Mouse (Mus musculus): ENCODE results near the gene Cers3. TPM values are rescaled to one million over a fixed set of nuclear protein-coding genes. Genes with fewer than 3 reads are reported as not detected.

Cers3 gene
- total and polyA plus RNA-seq, 3 experiments: 0.13 to 0.23 (median 0.19) TPM

GRCm38 (mm10) chr7:66769902-66770301 is 26.6 kb downstream of the Cers3 start:
- no peak overlapping the region for H3K9ac ChIP-seq (ENCODE audit: insufficient read depth, low read depth)
- H3K4me2 ChIP-seq (ENCODE audit: insufficient read depth, low read depth, poor library complexity, severe bottlenecking): no peak overlapping the region
- H3K9me3 ChIP-seq (replicated peaks; ENCODE audit: low read length): no peaks in the 10 kb centered on the region
- DNase-seq (ENCODE audit: extremely low read depth): no peak
- no peaks in the 10 kb centered on the region for H3K79me2 ChIP-seq (replicated peaks; ENCODE audit: control insufficient read depth, extremely low read depth, insufficient read depth, poor library complexity, severe bottlenecking)
- no peaks in the 10 kb centered on the region; a peak in 1 of 4 replicates for H3K4me1 ChIP-seq (ENCODE audit: control insufficient read depth in 1 of 2, insufficient read depth in 2 of 2)
- in situ Hi-C loops (cut with MboI; ENCODE audit: low pct_ligation_motif_present, low pct_unique_long_range_greater_than_20kb, low sequenced_read_pairs): no loop called here
- dilution Hi-C loops (cut with MboI; ENCODE audit: extremely low pct_ligation_motif_present, extremely low pct_unique_long_range_greater_than_20kb, low sequenced_read_pairs): no loop called here
- H3K36me3 ChIP-seq (replicated peaks in 1 of 2; ENCODE audit: control insufficient read depth in 1 of 2, insufficient read depth in 1 of 2, low read length in 1 of 2): no peaks in the 10 kb centered on the region
- no peak overlapping the region for H3K4me3 ChIP-seq (replicated peaks in 1 of 3; ENCODE audit: low read depth in 2 of 3, low read length in 2 of 3, poor library complexity in 1 of 3)
- no peaks in the 10 kb centered on the region for H3K27me3 ChIP-seq (replicated peaks)
- TF ChIP-seq RCOR1 (conservative IDR thresholded peaks at IDR 0.05; ENCODE audit: low read depth, low read length) (no peak), ZKSCAN1 (IDR thresholded peaks at IDR 0.05; ENCODE audit: borderline replicate concordance, low read depth, low read length) (no peak), UBTF (IDR thresholded peaks at IDR 0.05; ENCODE audit: low read depth, low read length) (no peak), MXI1 (IDR thresholded peaks at IDR 0.05; ENCODE audit: low read depth, low read length) (no peak), ZMIZ1 (IDR thresholded peaks at IDR 0.05; ENCODE audit: low read depth, low read length) (no peak), CTCF (conservative IDR thresholded peaks at IDR 0.05 in 1 of 2, IDR thresholded peaks at IDR 0.05 in 1 of 2; ENCODE audit: low read depth in 2 of 2, low read length in 2 of 2) (no peak)
- H3K27ac ChIP-seq (ENCODE audit: insufficient read depth, low read depth): no peak overlapping the region

DNA sequence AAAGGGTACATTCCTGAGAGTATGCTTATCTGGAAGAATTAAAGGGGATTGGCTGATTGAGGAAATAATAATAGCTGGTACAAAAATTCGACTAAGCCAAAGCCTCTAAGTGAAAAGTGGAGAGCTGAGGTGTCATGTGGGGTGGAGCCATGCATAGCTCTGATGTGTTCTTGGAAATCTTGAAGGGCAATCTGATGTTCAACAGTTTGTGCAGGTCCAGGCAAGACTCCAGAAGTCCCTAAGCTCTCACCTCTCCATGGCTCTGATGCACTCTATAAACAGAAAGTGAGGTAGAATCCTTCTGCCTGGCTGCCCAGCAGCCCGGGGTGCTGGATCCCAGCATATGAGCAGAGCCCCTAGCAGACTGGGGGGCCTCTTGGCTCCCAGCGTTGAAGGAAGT is 27.4 kb downstream of the Cers3 start:
- Histone ChIP-seq H3K27me3 (replicated peaks) (no peaks in the 10 kb centered on the region), H3K27ac (ENCODE audit: insufficient read depth, low read depth) (no peak overlapping the region), H3K4me3 (replicated peaks in 1 of 3; ENCODE audit: low read depth in 2 of 3, low read length in 2 of 3, poor library complexity in 1 of 3) (no peak overlapping the region), H3K36me3 (replicated peaks in 1 of 2; ENCODE audit: control insufficient read depth in 1 of 2, insufficient read depth in 1 of 2, low read length in 1 of 2) (no peaks in the 10 kb centered on the region), H3K4me1 (ENCODE audit: control insufficient read depth in 1 of 2, insufficient read depth in 2 of 2) (no peaks in the 10 kb centered on the region; a peak in 1 of 4 replicates), H3K4me2 (ENCODE audit: insufficient read depth, low read depth, poor library complexity, severe bottlenecking) (no peak overlapping the region), H3K79me2 (replicated peaks; ENCODE audit: control insufficient read depth, extremely low read depth, insufficient read depth, poor library complexity, severe bottlenecking) (no peaks in the 10 kb centered on the region), H3K9ac (ENCODE audit: insufficient read depth, low read depth) (no peak overlapping the region), H3K9me3 (replicated peaks; ENCODE audit: low read length) (no peaks in the 10 kb centered on the region)
- in situ Hi-C loops (cut with MboI; ENCODE audit: low pct_ligation_motif_present, low pct_unique_long_range_greater_than_20kb, low sequenced_read_pairs): no loop called here
- no peak for DNase-seq (ENCODE audit: extremely low read depth)
- TF ChIP-seq RCOR1 (conservative IDR thresholded peaks at IDR 0.05; ENCODE audit: low read depth, low read length): no peak
- no peak for TF ChIP-seq USF2 (conservative IDR thresholded peaks at IDR 0.05; ENCODE audit: low read depth, low read length)
- no peak for TF ChIP-seq GABPA (IDR thresholded peaks at IDR 0.05; ENCODE audit: insufficient replicate concordance, low read depth, low read length)
- no peak for TF ChIP-seq ELF1 (IDR thresholded peaks at IDR 0.05; ENCODE audit: low read depth, low read length)
- no peak for TF ChIP-seq NRF1 (IDR thresholded peaks at IDR 0.05; ENCODE audit: low read depth, low read length)
- no peak for TF ChIP-seq E2F4 (IDR thresholded peaks at IDR 0.05; ENCODE audit: insufficient replicate concordance, low read depth, low read length)
- TF ChIP-seq JUND (conservative IDR thresholded peaks at IDR 0.05; ENCODE audit: low read depth, low read length): no peak
- TF ChIP-seq ZNF384 (IDR thresholded peaks at IDR 0.05; ENCODE audit: low read depth, low read length): no peak
- no peak for TF ChIP-seq EP300 (IDR thresholded peaks at IDR 0.05; ENCODE audit: low read length)
- TF ChIP-seq SIN3A (IDR thresholded peaks at IDR 0.05; ENCODE audit: low read length): no peak
- TF ChIP-seq HCFC1 (IDR thresholded peaks at IDR 0.05; ENCODE audit: low read depth, low read length): no peak
- TF ChIP-seq MAFK (IDR thresholded peaks at IDR 0.05; ENCODE audit: insufficient replicate concordance, low read length): no peak
- TF ChIP-seq IRF4 (IDR thresholded peaks at IDR 0.05; ENCODE audit: low read depth, low read length): no peak
- TF ChIP-seq ZMIZ1 (IDR thresholded peaks at IDR 0.05; ENCODE audit: low read depth, low read length): no peak
- no peak for TF ChIP-seq MYC (IDR thresholded peaks at IDR 0.05; ENCODE audit: low read depth, low read length)
- no peak for TF ChIP-seq PAX5 (IDR thresholded peaks at IDR 0.05; ENCODE audit: low read length)
- no peak for TF ChIP-seq JUN (IDR thresholded peaks at IDR 0.05; ENCODE audit: insufficient read depth, low read depth, low read length)
- dilution Hi-C loops (cut with MboI; ENCODE audit: extremely low pct_ligation_motif_present, extremely low pct_unique_long_range_greater_than_20kb, low sequenced_read_pairs): no loop called here
